Mouse (Mus musculus) kidney, adult 2 months (tissue): ENCODE measurements around the gene Sept9.

Source experiments
- CTCF ChIP-seq: fragments of 200-500 bp; conservative IDR thresholded peaks from 2 replicates; pipeline ENCODE4 v1.5.1; 2011; ENCODE audit warnings: low read depth, mild to moderate bottlenecking, control low read depth, low read length, moderate library complexity, mixed read lengths; ENCODE audit not compliant: insufficient read depth, insufficient read length
- POLR2A ChIP-seq: fragments of 200-500 bp; IDR thresholded peaks from one replicate; pipeline ENCODE4 v1.6.1; 2011; ENCODE audit warnings: low read depth, low read length, control low read depth

GRCm38 (mm10) chr11:117397755-117398154 lies 198.3 kb downstream of the Sept9 start:
- TF ChIP-seq POLR2A (no peak), CTCF (peak; percentile 56)
